23 mouse cellular contexts compared by ENCODE assay signal in the genomic region with DNA sequence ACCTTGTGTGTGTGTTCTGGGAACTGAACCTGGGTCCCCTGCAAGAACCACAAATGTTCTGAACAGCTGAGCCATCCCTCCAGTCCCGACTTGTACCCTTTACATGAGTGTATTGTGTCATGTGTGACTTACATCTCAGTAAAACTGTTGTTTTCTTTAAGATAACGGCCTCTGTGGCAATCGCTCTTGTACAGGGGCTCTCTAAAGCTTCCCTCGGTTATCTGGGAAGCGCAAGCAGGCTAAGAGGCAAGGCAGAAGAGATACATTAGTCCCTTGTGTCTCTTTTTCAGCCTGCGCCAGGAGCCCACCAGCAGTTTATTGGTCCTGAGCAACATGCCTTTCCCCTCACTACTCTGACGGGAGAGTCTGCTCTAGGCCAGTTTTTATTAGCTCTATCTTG.
A peak's percentile ranks its signal among the peaks of the same experiment; 100 is the strongest.
DNase-seq lines count a peak whose midpoint lies in the region; ATAC-seq and TF ChIP-seq lines count a peak whose summit lies in the region.
"Had no signal": no experiment of that assay in that cellular context is flagged by ENCODE, and none has a peak within 500 bp of the region (broad histone marks: within the 10 kb centered on the region; RNA-seq: fewer than 3 reads in every experiment).

No protein-coding gene starts in this region.

- no peak for TF ChIP-seq CTCF in liver, postnatal 0 days (IDR thresholded peaks at IDR 0.05; ENCODE audit: low read depth)
- no peak for TF ChIP-seq CTCF in liver, embryonic 14.5 days (IDR thresholded peaks at IDR 0.05; ENCODE audit: low read depth)

- DNase-seq in liver, postnatal 0 days: no peak
- DNase-seq in liver, embryonic 14.5 days (ENCODE audit: low read depth in 3 of 3, low spot score in 3 of 3): no peak
- DNase-seq in liver: no peak
- no peak for DNase-seq in layer of hippocampus, postnatal 25 days (ENCODE audit: extremely low spot score in 1 of 2, low spot score in 1 of 2)
- no peak for DNase-seq in cerebellum, adult 11 months
- DNase-seq: adrenal gland, adult 8-10 months; adrenal gland, postnatal 14 days; adrenal gland, postnatal 36 days; cerebellum, adult 18-20 months; cerebellum, adult 8-10 months; cerebellum, adult 9-11 months; cerebellum, postnatal 14 days; cerebellum, postnatal 36 days; embryo, embryonic 11 days had no signal

- no peaks in the 10 kb centered on the region; the same call in 1 of the 2 replicates for H3K9me3 ChIP-seq in liver, embryonic 12.5 days (replicated peaks)
- H3K9me3 ChIP-seq in liver, postnatal 0 days (ENCODE audit: low read length): no peaks in the 10 kb centered on the region
- no peaks in the 10 kb centered on the region for H3K9me3 ChIP-seq in liver, embryonic 14.5 days (ENCODE audit: control insufficient read depth, low read length)
- no peaks in the 10 kb centered on the region for H3K9me3 ChIP-seq in limb, embryonic 13.5 days
- H3K9me3 ChIP-seq: embryonic facial prominence, embryonic 13.5 days; embryonic facial prominence, embryonic 15.5 days; forebrain, embryonic 10.5 days; forebrain, embryonic 12.5 days had no signal

- TF ChIP-seq EP300 in liver, postnatal 0 days (IDR thresholded peaks at IDR 0.05; ENCODE audit: low read depth): no peak
- TF ChIP-seq EP300 in liver, embryonic 14.5 days (IDR thresholded peaks at IDR 0.05; ENCODE audit: low read depth): peak; percentile 51

- H3K4me1 ChIP-seq in liver, embryonic 12.5 days: no peaks in the 10 kb centered on the region
- no peaks in the 10 kb centered on the region for H3K4me1 ChIP-seq in liver, postnatal 0 days (ENCODE audit: insufficient read depth)
- no peaks in the 10 kb centered on the region for H3K4me1 ChIP-seq in liver, embryonic 14.5 days (replicated peaks; ENCODE audit: control insufficient read depth in 2 of 2, insufficient read depth in 2 of 2, low read length in 1 of 2)
- no peaks in the 10 kb centered on the region for H3K4me1 ChIP-seq in limb, embryonic 13.5 days
- H3K4me1 ChIP-seq: embryonic facial prominence, embryonic 13.5 days; embryonic facial prominence, embryonic 15.5 days; forebrain, embryonic 10.5 days; forebrain, embryonic 12.5 days had no signal

- H3K9ac ChIP-seq in liver, embryonic 12.5 days: no peak overlapping the region
- no peak overlapping the region for H3K9ac ChIP-seq in liver, postnatal 0 days (replicated peaks)
- H3K9ac ChIP-seq in liver, embryonic 14.5 days (replicated peaks): no peak overlapping the region
- H3K9ac ChIP-seq in limb, embryonic 13.5 days: no peak overlapping the region
- H3K9ac ChIP-seq: embryonic facial prominence, embryonic 13.5 days; embryonic facial prominence, embryonic 15.5 days; forebrain, embryonic 12.5 days had no signal

- no peaks in the 10 kb centered on the region for H3K27me3 ChIP-seq in liver, embryonic 12.5 days (replicated peaks)
- H3K27me3 ChIP-seq in liver, postnatal 0 days (ENCODE audit: insufficient read depth, low read length): no peaks in the 10 kb centered on the region
- H3K27me3 ChIP-seq in liver, embryonic 14.5 days (ENCODE audit: control insufficient read depth, insufficient read depth, low read length): no peaks in the 10 kb centered on the region
- no peaks in the 10 kb centered on the region for H3K27me3 ChIP-seq in limb, embryonic 13.5 days
- H3K27me3 ChIP-seq: embryonic facial prominence, embryonic 13.5 days; embryonic facial prominence, embryonic 15.5 days; forebrain, embryonic 12.5 days had no signal

- no peak overlapping the region for H3K4me2 ChIP-seq in liver, embryonic 12.5 days
- H3K4me2 ChIP-seq in liver, postnatal 0 days (ENCODE audit: low read depth, low read length): no peak overlapping the region
- H3K4me2 ChIP-seq in liver, embryonic 14.5 days (ENCODE audit: low read depth): no peak overlapping the region
- no peak overlapping the region for H3K4me2 ChIP-seq in limb, embryonic 13.5 days (replicated peaks)
- H3K4me2 ChIP-seq: embryonic facial prominence, embryonic 13.5 days; embryonic facial prominence, embryonic 15.5 days; forebrain, embryonic 12.5 days had no signal

- H3K27ac ChIP-seq in liver, embryonic 12.5 days: no peak overlapping the region
- no peak overlapping the region for H3K27ac ChIP-seq in liver, postnatal 0 days (ENCODE audit: low read depth)
- H3K27ac ChIP-seq in liver, embryonic 14.5 days: no peak overlapping the region
- no peak overlapping the region for H3K27ac ChIP-seq in limb, embryonic 13.5 days
- H3K27ac ChIP-seq: embryonic facial prominence, embryonic 13.5 days; embryonic facial prominence, embryonic 15.5 days; forebrain, embryonic 10.5 days; forebrain, embryonic 12.5 days had no signal

- no peaks in the 10 kb centered on the region for H3K36me3 ChIP-seq in liver, embryonic 12.5 days
- H3K36me3 ChIP-seq in liver, postnatal 0 days (replicated peaks; ENCODE audit: insufficient read depth, low read length): no peaks in the 10 kb centered on the region
- no peaks in the 10 kb centered on the region for H3K36me3 ChIP-seq in liver, embryonic 14.5 days (replicated peaks; ENCODE audit: control insufficient read depth, insufficient read depth, low read depth)
- H3K36me3 ChIP-seq in limb, embryonic 13.5 days: no peaks in the 10 kb centered on the region
- H3K36me3 ChIP-seq: embryonic facial prominence, embryonic 13.5 days; embryonic facial prominence, embryonic 15.5 days; forebrain, embryonic 10.5 days; forebrain, embryonic 12.5 days had no signal

- H3K4me3 ChIP-seq in liver, embryonic 12.5 days: no peak overlapping the region
- H3K4me3 ChIP-seq in liver, postnatal 0 days (ENCODE audit: low read depth, low read length): no peak overlapping the region
- no peak overlapping the region for H3K4me3 ChIP-seq in liver, embryonic 14.5 days (ENCODE audit: insufficient read depth in 1 of 2, low read depth in 2 of 2, low read length in 2 of 2)
- no peak overlapping the region for H3K4me3 ChIP-seq in limb, embryonic 13.5 days
- H3K4me3 ChIP-seq: embryonic facial prominence, embryonic 13.5 days; embryonic facial prominence, embryonic 15.5 days; erythroblast, embryonic 14.5 days; forebrain, embryonic 10.5 days; forebrain, embryonic 12.5 days had no signal

- WGBS in liver, embryonic 12.5 days (ENCODE audit: insufficient replicate concordance): 62% methylated on average over 7 of the region's 7 CpGs
- 71% methylated on average over 7 of the region's 7 CpGs for WGBS in liver, postnatal 0 days (ENCODE audit: insufficient replicate concordance)
- 50% methylated on average over 7 of the region's 7 CpGs for WGBS in liver, embryonic 14.5 days (ENCODE audit: insufficient replicate concordance)
- WGBS in limb, embryonic 13.5 days: 69% methylated on average over 7 of the region's 7 CpGs

- peak; percentile 27; the same call in 1 of the 2 replicates for ATAC-seq in liver, embryonic 12.5 days
- ATAC-seq in liver, postnatal 0 days: no peak
- ATAC-seq in liver, embryonic 14.5 days (ENCODE audit: insufficient read depth): peak; percentile 68
- 0 out of 2 replicates have a peak, but pooled peaks have one; percentile 24 for ATAC-seq in limb, embryonic 13.5 days (ENCODE audit: low FRiP score, low read depth)
- ATAC-seq: forebrain, embryonic 14.5 days; forebrain, embryonic 16.5 days had no signal
